Mouse (Mus musculus) intestine, postnatal 0 days (tissue): ENCODE measurements around the gene Vwf. TPM values are rescaled to one million over a fixed set of nuclear protein-coding genes. Genes with fewer than 3 reads are reported as not detected.

ENCODE experiments used
- ATAC-seq: fragments of 200-750 bp; cut with Nextera tagmentation; 2 replicates; pipeline ENCODE4 v1.8.0; 2017; ENCODE audit warnings: mild to moderate bottlenecking, moderate TSS enrichment, moderate library complexity
- H3K27ac ChIP-seq: fragments of 300-500 bp; sonication (generic); 2 replicates; pipeline ENCODE4 v1.5.1; 2014; ENCODE audit warnings: mild to moderate bottlenecking, low read depth, low read length, moderate library complexity
- H3K27me3 ChIP-seq: fragments of 300-500 bp; sonication (generic); replicated peaks from 2 replicates; pipeline ENCODE4 v1.6.1; 2014; ENCODE audit warnings: low read length, mixed read lengths; ENCODE audit not compliant: control insufficient read depth, insufficient read depth
- H3K36me3 ChIP-seq: fragments of 300-500 bp; sonication (generic); 2 replicates; pipeline ENCODE4 v1.6.1; 2014; ENCODE audit warnings: mild to moderate bottlenecking, moderate library complexity; ENCODE audit not compliant: control insufficient read depth, insufficient read depth
- H3K4me1 ChIP-seq: fragments of 300-500 bp; sonication (generic); replicated peaks from 2 replicates; pipeline ENCODE4 v1.6.1; 2014; ENCODE audit warnings: antibody characterized with exemption, low read length, mixed read lengths; ENCODE audit not compliant: control insufficient read depth, insufficient read depth
- H3K4me2 ChIP-seq: fragments of 300-500 bp; sonication (generic); replicated peaks from 2 replicates; pipeline ENCODE4 v1.6.1; 2014; ENCODE audit warnings: low read depth, mild to moderate bottlenecking, moderate library complexity
- H3K4me3 ChIP-seq: fragments of 300-500 bp; sonication (generic); 2 replicates; pipeline ENCODE4 v1.5.1; 2014; ENCODE audit warnings: low read depth, low read length
- H3K9ac ChIP-seq: fragments of 300-500 bp; sonication (generic); 2 replicates; pipeline ENCODE4 v1.6.1; 2014; ENCODE audit warnings: mild to moderate bottlenecking, low read depth, low read length
- H3K9me3 ChIP-seq: fragments of 300-500 bp; sonication (generic); 2 replicates; pipeline ENCODE4 v1.6.1; 2016; ENCODE audit warnings: mixed run types; ENCODE audit not compliant: control insufficient read depth
- CTCF ChIP-seq: sonication (generic); IDR thresholded peaks from 2 replicates; pipeline ENCODE4 v1.5.1; 2016; ENCODE audit warnings: low read depth, mild to moderate bottlenecking, control low read depth, antibody characterized with exemption, moderate library complexity
- WGBS: fragments of 180-500 bp; shearing (Covaris S2); extraction: QIAGEN DNeasy Blood & Tissue Kit; methylation state at CpG from one replicate; pipeline ENCODE4 v1.1.7; 2014; 5-methylcytosine and 5-hydroxymethylcytosine counted together
- polyA plus RNA-seq: library from polyadenylated mRNA; unstranded; fragments of >200 nt; fragmentation: Nextera tagmentation; extraction: Ambion mirVana; gene quantifications from 2 replicates; pipeline ENCODE4 v1.2.1, GENCODE M21; 2015

The Vwf gene
- polyA plus RNA-seq, 1 experiment from 2014 or later, result 10.6 TPM

GRCm38 (mm10) chr6:125526066-125526465 is 20.5 kb upstream of the Vwf start:
- H3K4me1 ChIP-seq, result no peaks in the 10 kb centered on the region
- H3K27me3 ChIP-seq, result no peaks in the 10 kb centered on the region
- ATAC-seq, result no peak
- H3K9me3 ChIP-seq, result no peaks in the 10 kb centered on the region
- H3K9ac ChIP-seq, result no peak overlapping the region
- no peak for TF ChIP-seq CTCF
- no peak overlapping the region for H3K4me2 ChIP-seq
- no peak overlapping the region for H3K27ac ChIP-seq
- no peak overlapping the region for H3K4me3 ChIP-seq
- H3K36me3 ChIP-seq, result no peaks in the 10 kb centered on the region
- WGBS, result 49% methylated on average over 3 of the region's 3 CpGs

DNA sequence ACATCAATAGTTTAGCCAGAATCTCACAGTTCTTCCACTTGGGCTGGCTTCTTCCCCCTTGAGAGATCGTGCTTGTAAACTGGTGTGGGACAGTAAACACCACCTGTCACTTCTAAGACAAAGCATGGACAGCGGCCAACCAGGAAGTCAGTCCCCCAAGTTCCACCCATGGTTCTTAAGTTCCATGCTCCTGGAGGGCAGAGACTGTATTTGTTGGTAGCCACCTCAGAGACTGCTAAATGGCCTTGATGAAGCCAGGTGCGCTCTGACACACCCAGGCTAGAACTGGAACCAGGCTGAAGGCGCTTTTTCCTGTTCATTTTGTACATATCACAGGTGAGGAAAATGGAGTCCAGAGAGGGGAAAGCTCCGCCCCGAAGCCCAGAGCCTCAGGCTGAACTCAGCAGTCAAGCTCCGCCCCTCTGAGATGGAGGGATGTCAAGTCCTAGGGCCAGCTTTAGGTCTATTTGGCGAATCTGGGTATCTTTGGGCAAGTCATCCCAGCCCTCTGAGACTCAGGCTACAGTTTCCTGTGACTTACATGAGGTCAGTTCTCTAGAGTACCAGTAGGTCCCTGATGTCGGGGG is 17.9 kb upstream of the Vwf start:
- peak; percentile 89 for ATAC-seq
- H3K9ac ChIP-seq, result no peak overlapping the region
- no peak for TF ChIP-seq CTCF
- no peaks in the 10 kb centered on the region for H3K36me3 ChIP-seq
- H3K27me3 ChIP-seq, result no peaks in the 10 kb centered on the region
- WGBS, result 76% methylated on average over 9 of the region's 9 CpGs
- H3K27ac ChIP-seq, result no peak overlapping the region
- H3K4me3 ChIP-seq, result no peak overlapping the region
- no peaks in the 10 kb centered on the region for H3K9me3 ChIP-seq
- no peaks in the 10 kb centered on the region for H3K4me1 ChIP-seq
- no peak overlapping the region for H3K4me2 ChIP-seq

DNA sequence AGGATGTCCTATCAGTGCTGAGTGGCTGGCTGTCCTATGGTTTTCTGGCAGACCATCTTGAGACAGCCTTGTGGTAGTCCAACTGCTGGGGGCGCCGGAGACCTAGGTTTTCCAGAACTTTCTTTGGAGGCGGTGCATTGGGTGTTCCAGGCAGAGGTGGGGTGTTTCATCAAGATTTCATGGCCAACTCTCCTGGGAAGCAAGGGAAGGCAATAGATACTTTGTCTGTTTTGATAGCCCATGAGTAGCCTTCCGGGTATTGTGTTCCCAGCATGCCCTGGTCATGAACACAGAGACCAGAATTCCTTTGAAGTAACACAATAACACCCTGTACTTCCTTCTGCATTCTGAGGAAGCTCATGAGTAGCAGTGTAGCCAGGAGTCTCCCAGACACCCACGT is 17.1 kb upstream of the Vwf start:
- H3K27me3 ChIP-seq, result no peaks in the 10 kb centered on the region
- H3K9me3 ChIP-seq, result no peaks in the 10 kb centered on the region
- peak; percentile 53 for TF ChIP-seq CTCF
- H3K9ac ChIP-seq, result no peak overlapping the region
- H3K4me1 ChIP-seq, result no peaks in the 10 kb centered on the region
- H3K4me3 ChIP-seq, result no peak overlapping the region
- H3K36me3 ChIP-seq, result no peaks in the 10 kb centered on the region
- H3K4me2 ChIP-seq, result no peak overlapping the region
- WGBS, result 81% methylated on average over 5 of the region's 5 CpGs
- no peak overlapping the region for H3K27ac ChIP-seq
- ATAC-seq, result no peak

GRCm38 (mm10) chr6:125533104-125533650 is 13.4 kb upstream of the Vwf start:
- TF ChIP-seq CTCF, result no peak
- Histone ChIP-seq H3K36me3 (no peaks in the 10 kb centered on the region), H3K4me2 (no peak overlapping the region), H3K27ac (no peak overlapping the region), H3K4me1 (no peaks in the 10 kb centered on the region), H3K27me3 (no peaks in the 10 kb centered on the region), H3K4me3 (no peak overlapping the region), H3K9me3 (no peaks in the 10 kb centered on the region), H3K9ac (no peak overlapping the region)
- WGBS, result 87% methylated on average over 11 of the region's 11 CpGs
- no peak for ATAC-seq

- Histone ChIP-seq H3K27ac (no peak overlapping the region), H3K36me3 (no peaks in the 10 kb centered on the region), H3K4me3 (no peak overlapping the region), H3K27me3 (no peaks in the 10 kb centered on the region), H3K4me1 (no peaks in the 10 kb centered on the region), H3K9me3 (no peaks in the 10 kb centered on the region), H3K9ac (no peak overlapping the region), H3K4me2 (no peak overlapping the region)
- TF ChIP-seq CTCF, result no peak
- 69% methylated on average over 5 of the region's 5 CpGs for WGBS
- ATAC-seq, result no peak
Observed at GRCm38 (mm10) chr6:125534990-125535389, 11.6 kb upstream of the Vwf start.

GRCm38 (mm10) chr6:125538469-125538868 is 8.1 kb upstream of the Vwf start:
- Histone ChIP-seq H3K27me3 (no peaks in the 10 kb centered on the region), H3K4me1 (no peaks in the 10 kb centered on the region), H3K9ac (no peak overlapping the region), H3K9me3 (no peaks in the 10 kb centered on the region), H3K4me3 (no peak overlapping the region), H3K36me3 (no peaks in the 10 kb centered on the region), H3K27ac (no peak overlapping the region), H3K4me2 (no peak overlapping the region)
- no peak for TF ChIP-seq CTCF
- ATAC-seq, result no peak
- 66% methylated on average over 5 of the region's 5 CpGs for WGBS
